Mouse (Mus musculus) C2C12 (cell line): Measurements from ENCODE around the gene Gsc. TPM values are rescaled to one million over a fixed set of nuclear protein-coding genes. Genes with fewer than 3 reads are reported as not detected.
A peak's percentile ranks its signal among the peaks of the same experiment; 100 is the strongest.
"Not testable (repeated sequence)": the region's sequence is repeated elsewhere in the genome, so short reads cannot be mapped to it uniquely, and the experiment has no call there.

Experiments used
- H3K27me3 ChIP-seq: one replicate; pipeline ENCODE4 v1.6.1; 2011; ENCODE audit not compliant: control insufficient read depth, insufficient read depth, insufficient read length
- H3K36me3 ChIP-seq: one replicate; pipeline ENCODE4 v1.6.1; 2011; ENCODE audit not compliant: control insufficient read depth, insufficient read depth
- H3K4me3 ChIP-seq: one replicate; pipeline ENCODE4 v1.5.1; 2011; ENCODE audit warnings: mild to moderate bottlenecking, control low read depth; ENCODE audit not compliant: poor library complexity, insufficient read depth, severe bottlenecking
- H3K79me2 ChIP-seq: one replicate; pipeline ENCODE4 v1.6.1; 2011; ENCODE audit not compliant: control insufficient read depth, insufficient read depth
- H3K79me3 ChIP-seq: one replicate; pipeline ENCODE4 v1.6.1; 2011; ENCODE audit warnings: low read depth, control low read depth
- H3ac ChIP-seq: one replicate; pipeline ENCODE3; 2011; ENCODE audit warnings: low read depth; ENCODE audit not compliant: control insufficient read depth, insufficient read length
- CEBPB ChIP-seq: IDR thresholded peaks from one replicate; pipeline ENCODE4 v1.6.1; 2011; ENCODE audit warnings: low read depth, mild to moderate bottlenecking, control low read depth, moderate library complexity
- CTCF ChIP-seq: IDR thresholded peaks from one replicate; pipeline ENCODE4 v1.5.1; 2011; ENCODE audit not compliant: control insufficient read depth, insufficient read depth, insufficient read length
- FOSL1 ChIP-seq: IDR thresholded peaks from one replicate; pipeline ENCODE4 v1.8.0; 2011; ENCODE audit warnings: mild to moderate bottlenecking, low read length; ENCODE audit not compliant: poor library complexity, insufficient read depth, severe bottlenecking
- MAX ChIP-seq: IDR thresholded peaks from one replicate; pipeline ENCODE4 v1.6.1; 2011; ENCODE audit warnings: mild to moderate bottlenecking, control low read depth
- MYOD1 ChIP-seq: IDR thresholded peaks from one replicate; pipeline ENCODE4 v1.6.1; 2011; ENCODE audit warnings: low read depth; ENCODE audit not compliant: control insufficient read depth, insufficient read length
- MYOG ChIP-seq: IDR thresholded peaks from one replicate; pipeline ENCODE4 v1.6.1; 2011; ENCODE audit not compliant: control insufficient read depth, insufficient read length; ENCODE audit errors: extremely low read depth
- USF1 ChIP-seq: IDR thresholded peaks from one replicate; pipeline ENCODE4 v1.6.1; 2011; ENCODE audit warnings: low read depth, mild to moderate bottlenecking, control low read depth, moderate library complexity
- polyA plus RNA-seq: library from polyadenylated mRNA; unstranded; fragments of >200 nt; fragmentation: generic; extraction: Trizol; gene quantifications from one replicate; pipeline ENCODE4 v1.2.1, GENCODE M21; 2012; ENCODE audit warnings: missing spikeins

Gene Gsc
- polyA plus RNA-seq, 1 experiment: not detected

DNA sequence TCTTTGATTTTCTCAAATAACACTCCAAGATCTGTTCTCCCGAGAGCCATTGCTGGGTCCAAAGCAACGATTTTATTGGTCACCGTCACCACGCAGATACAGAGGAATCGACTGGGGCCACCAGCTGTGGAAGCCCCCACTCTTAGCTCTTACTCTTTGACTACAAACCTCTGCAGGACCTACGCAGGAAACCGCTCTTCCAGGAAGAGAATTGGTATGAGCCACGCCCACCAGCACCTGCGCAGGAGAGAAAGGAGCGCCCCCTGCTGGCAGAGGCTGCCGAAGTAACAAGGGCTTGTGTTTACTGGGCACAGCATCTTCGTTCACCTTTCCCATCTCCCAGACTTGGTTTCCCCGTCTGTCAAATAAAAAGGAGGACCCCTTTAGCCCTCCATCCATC, 25.0 kb downstream of the Gsc start:
- Histone ChIP-seq H3K36me3 (no peaks in the 10 kb centered on the region), H3K4me3 (no peak overlapping the region), H3K27me3 (no peaks in the 10 kb centered on the region), H3K79me2 (no peaks in the 10 kb centered on the region), H3K79me3 (no peaks in the 10 kb centered on the region), H3ac (no peak overlapping the region)
- no peak for TF ChIP-seq USF1
- TF ChIP-seq MYOG: no peak
- TF ChIP-seq MYOD1: no peak
- TF ChIP-seq FOSL1: no peak
- no peak for TF ChIP-seq CEBPB
- TF ChIP-seq MAX: no peak
- TF ChIP-seq CTCF: no peak

DNA sequence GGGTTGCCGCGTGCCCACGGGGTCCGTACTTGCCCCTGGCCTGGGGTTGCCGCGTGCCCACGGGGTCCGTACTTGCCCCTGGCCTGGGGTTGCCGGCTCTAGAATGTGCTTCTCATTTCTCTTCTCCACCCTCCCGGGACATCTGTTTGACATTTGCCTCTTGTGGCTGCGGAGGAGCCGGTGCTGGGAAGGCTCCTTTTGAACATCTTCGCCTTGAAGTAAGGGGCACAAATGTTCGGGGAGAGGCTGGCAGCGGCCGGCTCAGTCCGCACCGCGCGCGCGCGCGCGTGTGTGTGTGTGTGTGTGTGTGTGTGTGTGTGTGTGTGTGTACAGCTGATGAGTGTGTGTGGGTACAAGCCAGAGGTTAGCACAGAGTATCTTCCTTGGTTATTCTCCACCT, 26.1 kb downstream of the Gsc start:
- H3K27me3 ChIP-seq: not testable (repeated sequence)

DNA sequence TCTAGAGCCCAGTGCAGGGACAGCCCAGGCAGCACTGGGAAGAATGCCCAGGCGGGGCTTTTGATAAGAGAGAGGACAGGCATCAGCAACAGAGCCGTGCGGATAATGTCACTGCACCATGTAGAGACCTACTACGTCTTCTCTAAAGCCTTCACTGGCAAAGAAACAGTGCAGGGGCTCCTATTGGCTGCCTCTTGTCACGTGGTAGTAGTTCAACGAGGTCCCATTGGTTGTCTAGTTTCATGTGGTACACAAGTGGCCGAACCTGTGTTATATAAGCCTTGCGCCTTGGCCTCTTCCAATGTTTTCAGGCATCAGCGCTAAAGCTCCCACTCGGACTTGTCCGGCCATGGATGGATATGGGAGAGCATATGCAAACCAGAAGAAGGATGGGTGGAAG, 29.4 kb downstream of the Gsc start:
- H3K79me2 ChIP-seq: no peaks in the 10 kb centered on the region
- no peaks in the 10 kb centered on the region for H3K36me3 ChIP-seq
- peak; percentile 7 for TF ChIP-seq USF1
- no peak for TF ChIP-seq CEBPB
- H3K79me3 ChIP-seq: no peaks in the 10 kb centered on the region
- H3K4me3 ChIP-seq: no peak overlapping the region
- H3ac ChIP-seq: no peak overlapping the region
- peaks cover 5% of the 10 kb centered on the region for H3K27me3 ChIP-seq

More for the DNA sequence above, 26.1 kb downstream of the Gsc start:
- not testable (repeated sequence) for H3K4me3 ChIP-seq, H3ac ChIP-seq, H3K79me3 ChIP-seq, H3K36me3 ChIP-seq, H3K79me2 ChIP-seq

DNA sequence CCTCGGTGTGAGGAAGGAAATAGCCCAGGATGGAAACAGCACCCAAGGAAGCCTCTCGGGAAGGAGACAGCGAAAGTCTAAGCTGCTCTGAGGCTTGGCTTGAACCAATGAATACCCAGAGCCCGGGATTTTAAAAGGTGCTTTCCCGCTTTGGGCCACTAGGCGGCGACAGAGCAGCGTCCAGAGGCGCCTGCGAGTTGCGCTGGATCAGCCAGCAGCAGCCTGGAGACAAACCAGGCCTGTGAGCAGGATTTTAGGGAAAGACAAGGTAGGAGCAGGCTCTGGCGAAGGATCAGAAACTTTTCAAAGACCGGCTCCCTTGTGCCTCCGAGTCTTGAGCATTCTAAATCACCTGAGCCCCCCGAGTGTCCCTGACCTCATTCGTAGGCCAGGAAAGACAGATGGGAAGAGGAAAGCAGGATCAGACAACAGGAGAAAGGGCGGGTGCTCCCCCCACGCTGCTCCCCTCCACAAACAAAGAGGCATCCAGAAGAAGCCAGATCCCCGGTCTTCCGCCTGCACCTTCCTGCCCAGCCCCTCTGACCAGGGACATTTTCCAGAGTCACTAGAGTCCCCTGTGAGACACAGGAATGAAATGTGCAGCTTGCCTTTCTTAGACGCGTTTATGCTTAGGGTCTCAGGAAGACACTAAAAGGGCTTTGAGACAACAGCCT, 32.9 kb downstream of the Gsc start:
- H3K79me2 ChIP-seq: no peaks in the 10 kb centered on the region
- no peak overlapping the region for H3ac ChIP-seq
- TF ChIP-seq CTCF: peak; percentile 79
- TF ChIP-seq MYOD1: no peak
- H3K27me3 ChIP-seq: peaks cover 8% of the 10 kb centered on the region
- H3K36me3 ChIP-seq: no peaks in the 10 kb centered on the region
- H3K4me3 ChIP-seq: no peak overlapping the region
- H3K79me3 ChIP-seq: no peaks in the 10 kb centered on the region

DNA sequence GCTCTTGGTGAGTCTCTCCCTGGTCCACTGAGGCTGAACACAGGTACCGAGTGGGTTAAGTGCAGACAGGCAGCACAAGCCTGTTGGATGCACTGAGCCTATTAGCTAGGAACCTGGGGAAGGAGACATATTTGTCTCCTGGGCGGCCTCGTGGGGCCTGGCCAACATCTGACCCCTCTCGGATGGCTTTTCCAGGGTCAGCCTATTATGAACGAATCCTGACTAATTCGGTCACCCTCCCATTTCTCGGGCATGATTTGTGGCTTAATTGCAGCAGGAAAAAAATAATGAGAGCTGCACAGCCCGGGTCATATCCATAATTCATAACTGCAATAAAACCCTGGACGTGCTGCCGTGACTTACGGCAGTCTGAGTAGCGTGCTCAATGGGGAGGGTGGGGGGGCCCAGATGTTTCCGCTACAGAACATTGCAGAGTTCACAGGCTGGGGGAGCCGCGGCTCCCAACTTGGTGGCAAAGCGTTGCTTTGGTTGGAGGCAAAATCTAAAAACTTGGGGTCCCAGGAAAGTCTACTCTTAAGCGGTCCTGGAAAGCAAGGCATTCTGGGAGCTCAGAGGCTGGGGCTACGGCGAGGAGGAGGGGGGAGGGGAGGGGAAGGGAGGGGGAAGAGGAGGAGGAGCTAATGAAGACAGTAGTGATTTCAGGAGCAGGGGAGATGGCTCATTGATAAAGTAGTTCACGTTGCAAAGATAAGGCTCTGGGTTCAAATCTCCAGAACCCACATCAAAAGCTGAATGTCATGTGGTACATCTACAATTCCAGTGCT, 39.0 kb downstream of the Gsc start:
- Histone ChIP-seq H3ac (no peak overlapping the region), H3K4me3 (no peak overlapping the region), H3K79me3 (no peaks in the 10 kb centered on the region), H3K27me3 (peaks cover 9% of the 10 kb centered on the region), H3K36me3 (no peaks in the 10 kb centered on the region), H3K79me2 (no peaks in the 10 kb centered on the region)
- no peak for TF ChIP-seq MYOD1
- no peak for TF ChIP-seq FOSL1
- TF ChIP-seq MYOG: no peak
- TF ChIP-seq MAX: no peak
- TF ChIP-seq CEBPB: no peak
- TF ChIP-seq USF1: no peak
- TF ChIP-seq CTCF: no peak

DNA sequence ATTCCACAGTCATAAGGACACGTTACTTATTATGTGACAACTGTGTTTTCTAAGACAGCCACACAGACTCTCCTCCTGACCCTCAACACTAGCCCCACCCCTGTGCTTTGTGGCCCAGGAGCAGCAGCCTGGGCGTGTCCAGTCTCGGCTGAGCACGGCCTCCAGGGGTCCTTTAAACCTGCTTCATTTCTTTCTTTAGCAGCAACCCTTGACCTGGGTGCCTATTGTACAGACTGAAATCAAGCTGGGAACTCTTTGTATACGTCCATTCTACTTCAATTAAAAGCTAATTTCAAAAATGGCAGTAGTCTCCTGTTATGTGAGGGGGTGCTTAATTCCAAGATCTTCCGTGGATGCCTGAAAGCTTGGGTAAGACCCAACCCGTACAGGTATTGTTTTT, 39.9 kb downstream of the Gsc start:
- H3K27me3 ChIP-seq: peaks cover 9% of the 10 kb centered on the region
- H3K79me2 ChIP-seq: no peaks in the 10 kb centered on the region
- TF ChIP-seq CTCF (no peak), FOSL1 (no peak), USF1 (no peak), MYOD1 (no peak), CEBPB (no peak), MYOG (no peak), MAX (no peak)

More for the DNA sequence above, 39.9 kb downstream of the Gsc start:
- Histone ChIP-seq H3K79me3 (no peaks in the 10 kb centered on the region), H3ac (no peak overlapping the region), H3K4me3 (no peak overlapping the region), H3K36me3 (no peaks in the 10 kb centered on the region)
